Mouse (Mus musculus): ENCODE data around the gene Tenm4. TPM values are rescaled to one million over a fixed set of nuclear protein-coding genes. Genes with fewer than 3 reads are reported as not detected.

Gene Tenm4
- polyA plus RNA-seq, 1 experiment from 2014 or later = 4.6 TPM

DNA sequence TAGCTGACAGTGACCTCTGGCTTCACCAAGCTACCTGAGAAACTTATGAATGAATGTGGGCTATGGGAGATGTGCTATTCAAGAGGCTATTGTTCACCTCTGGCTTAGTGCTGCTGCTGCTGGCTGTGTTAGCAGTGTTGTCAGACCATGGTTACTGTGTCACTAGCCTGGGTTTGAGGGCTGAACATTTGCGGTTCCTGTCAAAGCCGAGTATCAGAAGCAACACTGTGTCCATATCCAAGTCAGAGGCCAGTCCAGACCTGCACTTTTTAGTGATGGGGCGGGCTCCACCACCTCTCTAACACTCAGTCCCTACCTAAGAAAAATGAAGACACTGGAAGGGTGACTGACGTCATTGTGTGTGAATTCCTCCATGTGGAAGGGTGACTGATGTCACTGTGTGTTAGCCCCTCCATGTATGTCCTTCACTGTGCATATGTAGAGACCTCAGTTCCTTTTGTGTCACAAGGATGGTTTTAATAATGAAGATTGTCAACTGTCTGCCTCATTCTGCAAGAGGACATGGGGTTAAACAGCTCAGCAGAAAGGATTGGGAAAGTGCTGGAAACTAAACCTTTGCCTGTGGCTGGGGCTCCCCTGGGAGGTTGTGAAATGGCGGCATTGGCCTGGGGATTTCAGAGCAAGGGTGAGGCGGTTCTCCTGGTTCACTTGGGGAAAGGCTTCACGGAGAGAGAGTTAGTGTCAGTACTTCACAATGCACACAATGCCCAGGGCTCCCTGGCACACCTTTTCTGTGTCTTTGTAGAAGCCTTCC is 14.4 kb upstream of the Tenm4 start:
- Histone ChIP-seq H3K4me2 (replicated peaks; ENCODE audit: low read depth) (no peak overlapping the region), H3K27ac (ENCODE audit: low read depth, low read length) (no peak overlapping the region), H3K9me3 (ENCODE audit: control insufficient read depth) (no peaks in the 10 kb centered on the region), H3K9ac (ENCODE audit: low read depth, low read length) (no peak overlapping the region), H3K4me3 (ENCODE audit: low read depth, low read length) (no peak overlapping the region), H3K27me3 (replicated peaks; ENCODE audit: control insufficient read depth, insufficient read depth, low read length) (no peaks in the 10 kb centered on the region), H3K4me1 (replicated peaks; ENCODE audit: control insufficient read depth, insufficient read depth, low read length) (no peaks in the 10 kb centered on the region), H3K36me3 (ENCODE audit: control insufficient read depth, insufficient read depth) (no peaks in the 10 kb centered on the region)
- WGBS = 73% methylated on average over 7 of the region's 7 CpGs
- ATAC-seq = no peak
- no peak for TF ChIP-seq CTCF (IDR thresholded peaks at IDR 0.05; ENCODE audit: low read depth)

DNA sequence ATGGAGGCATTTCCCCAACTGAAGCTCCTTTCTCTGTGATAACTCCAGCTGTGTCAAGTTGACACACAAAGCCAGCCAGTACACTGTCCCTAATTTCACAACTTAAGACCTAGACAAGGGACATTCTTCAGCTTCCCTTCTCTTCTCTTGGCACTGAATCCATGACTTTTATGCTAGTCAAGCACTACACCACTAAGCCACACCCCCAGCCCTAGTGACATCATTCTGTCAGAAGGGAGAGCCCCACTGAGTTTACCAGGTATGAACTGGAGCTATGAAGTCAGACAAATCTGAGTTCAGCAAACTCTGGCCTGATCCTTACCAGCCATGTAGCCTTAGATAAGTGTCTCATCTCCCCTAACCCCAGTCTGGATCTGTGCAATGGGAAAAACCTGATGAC is 6.9 kb upstream of the Tenm4 start:
- Histone ChIP-seq H3K9me3 (ENCODE audit: control insufficient read depth) (no peaks in the 10 kb centered on the region), H3K36me3 (ENCODE audit: control insufficient read depth, insufficient read depth) (no peaks in the 10 kb centered on the region), H3K27ac (ENCODE audit: low read depth, low read length) (no peak overlapping the region), H3K27me3 (replicated peaks; ENCODE audit: control insufficient read depth, insufficient read depth, low read length) (no peaks in the 10 kb centered on the region), H3K9ac (ENCODE audit: low read depth, low read length) (no peak overlapping the region), H3K4me3 (ENCODE audit: low read depth, low read length) (no peak overlapping the region), H3K4me1 (replicated peaks; ENCODE audit: control insufficient read depth, insufficient read depth, low read length) (no peaks in the 10 kb centered on the region), H3K4me2 (replicated peaks; ENCODE audit: low read depth) (no peak overlapping the region)
- no peak for ATAC-seq
- no peak for TF ChIP-seq CTCF (IDR thresholded peaks at IDR 0.05; ENCODE audit: low read depth)

DNA sequence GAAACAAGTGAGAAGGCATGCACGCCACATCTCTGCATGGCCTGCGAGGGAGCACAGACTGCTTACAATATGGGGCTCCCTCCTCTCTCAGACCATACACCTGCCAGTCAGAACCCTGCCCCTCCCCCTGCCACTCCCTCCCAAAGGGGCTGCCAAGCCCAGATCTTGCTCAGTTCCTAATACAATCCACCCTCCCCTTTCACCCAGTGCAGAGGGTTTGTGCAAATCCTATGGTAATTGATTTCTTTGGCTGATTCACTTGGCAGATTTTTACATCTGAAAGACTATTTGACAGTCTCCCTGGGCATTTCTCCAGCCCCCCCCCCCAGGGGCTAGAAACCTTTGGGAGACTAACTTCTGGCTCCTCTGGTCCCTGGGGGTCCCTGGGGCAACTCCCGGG is 2.1 kb upstream of the Tenm4 start:
- no peak for TF ChIP-seq CTCF (IDR thresholded peaks at IDR 0.05; ENCODE audit: low read depth)

DNA sequence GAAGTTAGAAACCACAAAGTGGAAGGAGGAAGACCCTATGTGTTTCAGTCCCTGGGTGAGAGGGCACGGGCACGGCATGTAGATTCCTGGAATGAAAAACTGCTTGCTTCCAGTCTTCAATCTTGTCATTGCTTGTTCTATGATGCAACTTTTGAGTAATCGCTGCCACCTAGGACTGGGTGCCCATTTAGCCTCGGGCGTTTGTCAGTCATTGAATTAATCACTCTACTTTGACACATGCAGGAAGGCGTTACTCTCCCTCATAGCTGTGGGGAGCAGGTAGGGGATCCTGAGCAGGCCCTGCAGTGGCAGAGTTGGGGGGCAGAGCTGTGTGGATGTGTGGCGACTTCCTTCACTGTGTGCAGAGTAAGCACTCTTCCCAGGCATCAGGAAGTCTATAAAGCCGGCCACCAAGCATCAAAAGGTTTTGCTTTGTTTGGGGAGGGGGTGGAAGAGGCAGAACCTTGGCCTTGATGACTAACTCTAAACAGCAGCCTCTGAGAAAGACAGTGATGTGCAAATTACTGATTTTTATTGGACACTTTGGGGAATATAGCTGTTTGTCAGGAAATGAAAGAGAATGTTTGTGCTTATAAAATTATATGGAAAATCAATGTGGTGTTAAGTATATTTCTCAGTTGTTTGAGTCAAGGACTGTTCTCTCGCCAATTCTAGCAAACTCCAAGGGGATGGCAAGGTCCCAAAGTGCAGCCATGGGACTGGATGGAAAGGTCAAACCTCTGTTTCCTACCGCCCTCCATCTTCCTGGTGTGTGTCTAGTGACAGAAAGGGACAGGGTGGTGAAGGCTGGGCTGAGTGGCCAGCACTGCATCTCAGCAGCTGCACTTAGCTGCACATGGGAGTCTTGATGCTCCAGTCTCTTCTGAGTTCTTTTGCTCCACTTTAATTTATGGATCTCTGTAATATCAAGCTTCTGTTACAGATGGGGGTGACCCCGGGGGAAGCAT is 834 bp downstream of the Tenm4 start:
- H3K9ac ChIP-seq (ENCODE audit: low read depth, low read length) = no peak overlapping the region
- ATAC-seq = no peak
- no peaks in the 10 kb centered on the region for H3K4me1 ChIP-seq (replicated peaks; ENCODE audit: control insufficient read depth, insufficient read depth, low read length)
- WGBS = 44% methylated on average over 11 of the region's 11 CpGs
- no peak overlapping the region for H3K4me3 ChIP-seq (ENCODE audit: low read depth, low read length)
- H3K27me3 ChIP-seq (replicated peaks; ENCODE audit: control insufficient read depth, insufficient read depth, low read length) = no peaks in the 10 kb centered on the region
- no peak for TF ChIP-seq CTCF (IDR thresholded peaks at IDR 0.05; ENCODE audit: low read depth)
- H3K9me3 ChIP-seq (ENCODE audit: control insufficient read depth) = no peaks in the 10 kb centered on the region
- H3K36me3 ChIP-seq (ENCODE audit: control insufficient read depth, insufficient read depth) = no peaks in the 10 kb centered on the region
- no peak overlapping the region for H3K27ac ChIP-seq (ENCODE audit: low read depth, low read length)
- H3K4me2 ChIP-seq (replicated peaks; ENCODE audit: low read depth) = no peak overlapping the region

More for the DNA sequence above, 2.1 kb upstream of the Tenm4 start:
- Histone ChIP-seq H3K4me1 (replicated peaks; ENCODE audit: control insufficient read depth, insufficient read depth, low read length) (no peaks in the 10 kb centered on the region), H3K9me3 (ENCODE audit: control insufficient read depth) (no peaks in the 10 kb centered on the region), H3K4me3 (ENCODE audit: low read depth, low read length) (no peak overlapping the region), H3K9ac (ENCODE audit: low read depth, low read length) (no peak overlapping the region), H3K36me3 (ENCODE audit: control insufficient read depth, insufficient read depth) (no peaks in the 10 kb centered on the region), H3K4me2 (replicated peaks; ENCODE audit: low read depth) (no peak overlapping the region), H3K27me3 (replicated peaks; ENCODE audit: control insufficient read depth, insufficient read depth, low read length) (no peaks in the 10 kb centered on the region), H3K27ac (ENCODE audit: low read depth, low read length) (no peak overlapping the region)
- WGBS = 46% methylated on average over 3 of the region's 3 CpGs
- ATAC-seq = no peak

DNA sequence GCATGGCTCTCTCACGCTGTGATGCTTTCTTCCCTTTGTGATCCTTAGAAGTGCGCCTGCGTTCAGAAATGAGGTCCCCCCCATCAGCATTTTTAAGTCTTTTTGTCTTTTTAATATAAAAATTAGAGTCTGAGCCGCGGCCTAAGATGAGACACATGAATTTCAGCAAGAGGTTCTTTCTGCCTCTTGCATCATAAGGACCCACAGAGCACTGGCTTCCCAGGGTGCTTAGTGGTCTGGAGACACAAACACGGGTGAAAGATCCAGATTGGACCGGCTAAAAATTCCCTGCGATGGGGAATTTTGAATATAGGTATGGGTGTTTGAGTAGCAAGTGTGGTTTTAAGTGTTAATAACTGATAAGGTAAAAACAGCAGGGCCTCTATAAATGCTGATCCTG is 5.7 kb downstream of the Tenm4 start:
- H3K4me1 ChIP-seq (replicated peaks; ENCODE audit: control insufficient read depth, insufficient read depth, low read length) = no peaks in the 10 kb centered on the region
- ATAC-seq = no peak
- no peaks in the 10 kb centered on the region for H3K27me3 ChIP-seq (replicated peaks; ENCODE audit: control insufficient read depth, insufficient read depth, low read length)
- H3K9me3 ChIP-seq (ENCODE audit: control insufficient read depth) = no peaks in the 10 kb centered on the region
- 85% methylated on average over 8 of the region's 8 CpGs for WGBS
- H3K9ac ChIP-seq (ENCODE audit: low read depth, low read length) = no peak overlapping the region
- no peak overlapping the region for H3K4me3 ChIP-seq (ENCODE audit: low read depth, low read length)
- H3K27ac ChIP-seq (ENCODE audit: low read depth, low read length) = no peak overlapping the region
- no peak for TF ChIP-seq CTCF (IDR thresholded peaks at IDR 0.05; ENCODE audit: low read depth)
- no peak overlapping the region for H3K4me2 ChIP-seq (replicated peaks; ENCODE audit: low read depth)
- no peaks in the 10 kb centered on the region for H3K36me3 ChIP-seq (ENCODE audit: control insufficient read depth, insufficient read depth)

DNA sequence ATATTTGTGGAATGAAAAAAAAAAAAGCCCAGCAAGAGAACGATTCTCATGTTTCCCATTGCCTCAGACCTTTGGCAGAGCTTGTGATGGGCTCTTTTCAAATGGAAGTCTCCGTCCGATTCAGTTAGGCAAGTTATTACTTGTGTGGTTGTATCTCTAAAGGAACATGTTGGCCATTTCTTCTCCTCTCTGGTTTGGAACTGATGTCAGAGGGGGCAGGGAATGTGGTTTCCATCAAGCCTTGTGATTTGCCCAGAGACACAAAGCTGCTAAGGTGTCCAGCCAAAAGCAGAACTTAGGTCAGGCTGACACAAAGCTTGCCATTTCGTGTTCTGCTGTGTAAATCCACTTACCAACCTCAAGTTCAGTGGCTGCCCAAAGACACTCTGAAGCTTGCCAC is 10.7 kb downstream of the Tenm4 start:
- WGBS = 78% methylated on average over 4 of the region's 4 CpGs

More for the DNA sequence above, 10.7 kb downstream of the Tenm4 start:
- H3K27ac ChIP-seq (ENCODE audit: low read depth, low read length) = no peak overlapping the region
- H3K4me1 ChIP-seq (replicated peaks; ENCODE audit: control insufficient read depth, insufficient read depth, low read length) = no peaks in the 10 kb centered on the region
- ATAC-seq = no peak
- no peaks in the 10 kb centered on the region for H3K27me3 ChIP-seq (replicated peaks; ENCODE audit: control insufficient read depth, insufficient read depth, low read length)
- no peak overlapping the region for H3K9ac ChIP-seq (ENCODE audit: low read depth, low read length)
- TF ChIP-seq CTCF (IDR thresholded peaks at IDR 0.05; ENCODE audit: low read depth) = no peak
- no peak overlapping the region for H3K4me2 ChIP-seq (replicated peaks; ENCODE audit: low read depth)
- H3K36me3 ChIP-seq (ENCODE audit: control insufficient read depth, insufficient read depth) = no peaks in the 10 kb centered on the region
- H3K9me3 ChIP-seq (ENCODE audit: control insufficient read depth) = no peaks in the 10 kb centered on the region
- no peak overlapping the region for H3K4me3 ChIP-seq (ENCODE audit: low read depth, low read length)
